Mouse (Mus musculus) limb, embryonic 15.5 days (tissue): ENCODE data around the gene Dok4. TPM values are rescaled to one million over a fixed set of nuclear protein-coding genes. Genes with fewer than 3 reads are reported as not detected.

ENCODE experiments used
- ATAC-seq: fragments of 200-750 bp; cut with Nextera tagmentation; 2 replicates; pipeline ENCODE4 v1.8.0; 2017; ENCODE audit warnings: low read depth, moderate TSS enrichment; ENCODE audit not compliant: insufficient number of reproducible peaks, low FRiP score, low TSS enrichment
- H3K27ac ChIP-seq: fragments of 300-500 bp; sonication (generic); 2 replicates; pipeline ENCODE4 v1.5.1; 2015; ENCODE audit warnings: moderate library complexity, mild to moderate bottlenecking, inconsistent platforms
- H3K27me3 ChIP-seq: fragments of 300-500 bp; sonication (generic); 2 replicates; pipeline ENCODE4 v1.6.1; 2015; ENCODE audit warnings: inconsistent platforms
- H3K36me3 ChIP-seq: fragments of 300-500 bp; sonication (generic); 2 replicates; pipeline ENCODE4 v1.6.1; 2015; ENCODE audit warnings: inconsistent platforms
- H3K4me1 ChIP-seq: fragments of 300-500 bp; sonication (generic); 2 replicates; pipeline ENCODE4 v1.6.1; 2015; ENCODE audit warnings: inconsistent platforms
- H3K4me2 ChIP-seq: fragments of 300-500 bp; sonication (generic); 2 replicates; pipeline ENCODE4 v1.6.1; 2015; ENCODE audit warnings: mild to moderate bottlenecking, inconsistent platforms
- H3K4me3 ChIP-seq: fragments of 300-500 bp; sonication (generic); 2 replicates; pipeline ENCODE4 v1.5.1; 2015; ENCODE audit warnings: mild to moderate bottlenecking, inconsistent platforms
- H3K9ac ChIP-seq: fragments of 300-500 bp; sonication (generic); 2 replicates; pipeline ENCODE4 v1.6.1; 2015; ENCODE audit warnings: inconsistent platforms
- H3K9me3 ChIP-seq: fragments of 300-500 bp; sonication (generic); 2 replicates; pipeline ENCODE4 v1.6.1; 2016; ENCODE audit warnings: inconsistent platforms
- WGBS: fragments of 180-500 bp; shearing (Covaris S2); methylation state at CpG from one replicate; pipeline ENCODE4 v1.1.7; 2015; 5-methylcytosine and 5-hydroxymethylcytosine counted together
- polyA plus RNA-seq: library from polyadenylated mRNA; unstranded; fragments of >200 nt; fragmentation: Nextera tagmentation; extraction: Ambion mirVana; gene quantifications from 2 replicates; pipeline ENCODE4 v1.2.1, GENCODE M21; 2015

Gene Dok4
- polyA plus RNA-seq, 1 experiment from 2014 or later = 32.1 TPM

DNA sequence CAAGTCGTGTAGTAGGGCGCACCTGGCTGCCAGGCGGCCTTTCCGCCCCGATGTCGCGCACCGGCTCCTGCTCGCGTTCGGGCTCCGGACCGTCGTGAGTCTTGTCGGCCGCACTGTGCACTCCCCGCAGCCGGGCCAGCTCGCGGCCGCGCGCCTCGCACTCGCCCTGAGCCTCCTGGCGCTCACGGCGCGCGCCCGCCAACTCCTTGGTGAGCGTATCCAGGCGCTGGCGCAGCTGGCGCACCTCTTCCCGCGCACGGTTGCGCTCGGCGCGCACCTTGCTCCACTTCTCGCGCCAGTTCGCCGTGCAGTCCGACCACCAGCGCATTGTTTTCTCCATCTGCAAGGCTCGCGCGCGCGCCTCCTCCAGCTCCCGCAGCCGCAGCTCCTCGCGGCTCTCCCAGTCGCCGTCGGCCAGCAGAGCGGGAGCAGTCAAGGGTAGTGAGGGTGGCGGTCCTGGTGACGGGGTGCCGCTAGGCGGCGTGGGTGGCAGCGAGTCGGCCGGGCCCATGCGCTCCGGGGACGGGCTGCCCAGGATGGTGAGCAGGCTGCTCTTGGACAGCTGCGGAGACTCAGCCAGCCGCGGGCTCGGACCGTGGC lies 37.0 kb upstream of the Dok4 start:
- H3K4me2 ChIP-seq = peak overlapping the region; percentile 54
- 15% methylated on average over 77 of the region's 77 CpGs for WGBS
- H3K9me3 ChIP-seq = no peaks in the 10 kb centered on the region
- peaks cover 51% of the 10 kb centered on the region for H3K36me3 ChIP-seq
- H3K4me1 ChIP-seq = peaks cover 61% of the 10 kb centered on the region
- no peak overlapping the region for H3K9ac ChIP-seq
- H3K27me3 ChIP-seq = peaks cover 9% of the 10 kb centered on the region
- ATAC-seq = no peak
- H3K4me3 ChIP-seq = peak overlapping the region; percentile 31
- no peak overlapping the region for H3K27ac ChIP-seq

DNA sequence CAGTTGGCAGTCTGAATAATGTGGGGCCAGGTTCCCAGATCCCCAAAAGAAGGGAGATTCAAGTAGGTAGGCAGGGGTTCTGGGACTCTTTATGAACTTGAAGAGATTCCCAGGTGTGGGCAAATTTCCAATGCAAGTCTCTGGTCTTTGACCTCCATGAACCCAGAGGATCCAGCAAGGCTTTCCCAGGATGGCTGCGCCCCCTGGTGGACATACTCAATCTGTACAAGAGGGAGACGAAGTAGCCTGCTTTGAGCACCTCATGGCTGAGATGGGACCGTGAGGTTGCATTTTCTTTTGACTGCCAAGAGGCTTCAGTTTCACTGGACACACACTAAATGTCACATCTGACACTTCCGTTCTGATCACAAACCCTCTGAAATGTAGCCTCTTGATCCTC lies 32.7 kb upstream of the Dok4 start:
- WGBS = 5% methylated on average over 4 of the region's 4 CpGs
- no peak for ATAC-seq
- H3K27ac ChIP-seq = no peak overlapping the region
- peaks cover 9% of the 10 kb centered on the region for H3K27me3 ChIP-seq
- H3K9ac ChIP-seq = no peak overlapping the region
- peaks cover 92% of the 10 kb centered on the region for H3K36me3 ChIP-seq
- peaks cover 46% of the 10 kb centered on the region for H3K4me1 ChIP-seq
- no peak overlapping the region for H3K4me3 ChIP-seq
- H3K9me3 ChIP-seq = no peaks in the 10 kb centered on the region
- no peak overlapping the region for H3K4me2 ChIP-seq

DNA sequence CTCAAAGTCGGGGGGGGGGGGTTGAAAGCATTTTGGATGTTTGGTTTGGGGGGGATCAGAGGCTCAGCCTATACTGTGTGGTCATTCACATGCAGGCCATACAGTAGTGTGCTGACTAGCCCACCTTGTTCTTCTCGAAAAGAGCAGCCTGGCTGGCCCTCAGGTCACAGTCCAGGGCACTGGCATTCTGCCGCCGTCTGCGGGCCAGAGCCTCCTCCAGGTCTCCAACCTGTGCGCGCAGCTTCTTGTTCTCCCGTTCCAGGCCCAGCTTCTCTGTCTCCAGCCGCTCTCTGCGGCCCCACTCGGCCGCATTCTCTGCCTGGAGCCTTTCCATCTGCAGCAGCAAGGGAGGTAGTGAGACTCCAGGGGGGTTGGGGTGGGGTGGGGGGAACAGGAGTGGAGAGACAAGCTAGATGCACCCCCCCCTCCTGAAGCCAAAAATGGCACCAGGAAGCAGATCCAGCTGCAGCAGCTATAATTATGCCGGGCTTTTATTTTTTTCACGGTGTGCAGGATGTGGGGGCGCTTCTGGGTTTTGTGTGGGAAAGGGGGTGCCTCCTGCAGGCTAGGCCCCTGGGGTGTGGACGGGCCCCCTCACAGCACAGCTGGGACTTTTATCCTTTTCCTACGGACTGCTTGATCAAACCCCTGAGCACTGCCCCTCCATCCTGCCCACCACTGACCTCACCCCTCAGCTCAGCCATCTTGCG lies 31.6 kb upstream of the Dok4 start:
- no peak overlapping the region for H3K4me2 ChIP-seq
- H3K9ac ChIP-seq = no peak overlapping the region
- peaks cover 44% of the 10 kb centered on the region for H3K4me1 ChIP-seq
- no peak overlapping the region for H3K27ac ChIP-seq
- 80% methylated on average over 18 of the region's 18 CpGs for WGBS
- peaks cover 2% of the 10 kb centered on the region; the same call in 1 of the 2 replicates for H3K27me3 ChIP-seq
- no peak for ATAC-seq
- H3K36me3 ChIP-seq = peaks cover 93% of the 10 kb centered on the region
- no peaks in the 10 kb centered on the region for H3K9me3 ChIP-seq
- H3K4me3 ChIP-seq = no peak overlapping the region

GRCm38 (mm10) chr8:94904450-94905175 lies 28.5 kb upstream of the Dok4 start:
- ATAC-seq = no peak

GRCm38 (mm10) chr8:94903709-94904108 lies 27.6 kb upstream of the Dok4 start:
- peaks cover 66% of the 10 kb centered on the region for H3K4me1 ChIP-seq
- 21% methylated on average over 12 of the region's 12 CpGs for WGBS
- H3K4me3 ChIP-seq = no peak overlapping the region
- peaks cover 64% of the 10 kb centered on the region for H3K36me3 ChIP-seq
- 0 out of 2 replicates have a peak, but pooled peaks have one; percentile 8 for ATAC-seq
- no peaks in the 10 kb centered on the region for H3K9me3 ChIP-seq
- H3K27me3 ChIP-seq = no peaks in the 10 kb centered on the region
- no peak overlapping the region for H3K27ac ChIP-seq
- no peak overlapping the region for H3K9ac ChIP-seq
- no peak overlapping the region for H3K4me2 ChIP-seq

More at GRCm38 (mm10) chr8:94904450-94905175, 28.5 kb upstream of the Dok4 start:
- Histone ChIP-seq H3K4me2 (no peak overlapping the region), H3K9me3 (no peaks in the 10 kb centered on the region), H3K36me3 (peaks cover 72% of the 10 kb centered on the region), H3K4me1 (peaks cover 60% of the 10 kb centered on the region), H3K9ac (no peak overlapping the region), H3K27ac (peak overlapping the region; percentile 6; the same call in 1 of the 2 replicates), H3K27me3 (no peaks in the 10 kb centered on the region), H3K4me3 (no peak overlapping the region)
- 51% methylated on average over 12 of the region's 12 CpGs for WGBS

DNA sequence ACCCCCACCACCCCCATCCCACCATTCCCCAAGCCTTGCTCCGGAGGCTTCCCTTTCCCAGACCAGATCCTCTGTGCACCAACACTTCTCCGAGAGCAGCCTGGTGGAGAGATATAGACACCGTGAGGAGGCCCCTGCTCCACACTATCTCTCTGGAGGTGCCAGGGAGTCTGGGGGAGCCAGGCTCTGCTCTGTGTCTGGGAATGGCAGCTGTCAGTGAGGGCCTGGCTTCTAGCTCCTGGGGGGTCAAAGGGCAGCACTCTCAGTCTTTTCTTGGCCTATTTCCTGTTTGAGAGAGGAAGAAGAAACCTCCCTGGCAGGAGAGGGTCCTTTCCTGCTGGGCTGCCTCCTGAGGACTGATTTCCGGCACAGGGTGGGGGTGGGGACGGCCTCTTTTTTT lies 24.9 kb upstream of the Dok4 start:
- Histone ChIP-seq H3K27me3 (no peaks in the 10 kb centered on the region), H3K36me3 (peaks cover 39% of the 10 kb centered on the region), H3K27ac (peak overlapping the region; percentile 47; the same call in 1 of the 2 replicates), H3K9ac (no peak overlapping the region), H3K9me3 (no peaks in the 10 kb centered on the region), H3K4me2 (no peak overlapping the region), H3K4me3 (no peak overlapping the region), H3K4me1 (peaks cover 63% of the 10 kb centered on the region)
- WGBS = 19% methylated on average over 5 of the region's 5 CpGs
- no peak for ATAC-seq

- H3K27me3 ChIP-seq = no peaks in the 10 kb centered on the region
- peaks cover 59% of the 10 kb centered on the region for H3K4me1 ChIP-seq
- no peak overlapping the region for H3K4me3 ChIP-seq
- no peaks in the 10 kb centered on the region for H3K9me3 ChIP-seq
- H3K27ac ChIP-seq = no peak overlapping the region
- WGBS = 19% methylated on average over 6 of the region's 6 CpGs
- H3K9ac ChIP-seq = no peak overlapping the region
- no peak for ATAC-seq
- no peak overlapping the region for H3K4me2 ChIP-seq
- H3K36me3 ChIP-seq = peaks cover 35% of the 10 kb centered on the region
Measured at GRCm38 (mm10) chr8:94900617-94901016, 24.5 kb upstream of the Dok4 start.

- Histone ChIP-seq H3K4me1 (peaks cover 53% of the 10 kb centered on the region), H3K9me3 (no peaks in the 10 kb centered on the region), H3K9ac (no peak overlapping the region), H3K27me3 (no peaks in the 10 kb centered on the region), H3K36me3 (peaks cover 22% of the 10 kb centered on the region), H3K4me2 (peak overlapping the region; percentile 31; the same call in 1 of the 2 replicates), H3K4me3 (no peak overlapping the region), H3K27ac (no peak overlapping the region)
- ATAC-seq = no peak
- 19% methylated on average over 11 of the region's 11 CpGs for WGBS
Measured at GRCm38 (mm10) chr8:94899262-94899661, 23.1 kb upstream of the Dok4 start.

DNA sequence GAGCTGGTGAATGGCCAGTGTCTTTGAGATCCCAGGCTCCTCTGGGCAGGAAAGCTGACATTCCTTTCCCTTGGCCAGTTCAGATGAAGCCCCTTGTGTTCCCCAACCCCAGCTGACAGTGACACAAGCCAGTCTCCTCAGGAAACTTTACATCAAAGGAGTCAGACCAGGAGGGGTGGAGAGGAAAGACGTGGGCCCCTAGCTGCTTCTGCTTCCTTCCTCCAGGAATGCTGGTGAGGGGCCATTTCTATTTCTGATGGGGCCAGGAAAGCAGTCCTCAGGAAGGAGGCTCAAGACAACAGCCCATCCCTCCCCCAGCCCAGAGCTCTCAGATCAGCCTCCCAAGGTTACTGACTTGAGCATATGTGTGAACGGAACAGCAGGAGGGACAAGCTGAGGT lies 16.8 kb upstream of the Dok4 start:
- no peak for ATAC-seq
- H3K4me2 ChIP-seq = no peak overlapping the region
- H3K9ac ChIP-seq = no peak overlapping the region
- no peaks in the 10 kb centered on the region for H3K27me3 ChIP-seq
- WGBS = 24% methylated on average over 2 of the region's 2 CpGs
- H3K27ac ChIP-seq = no peak overlapping the region
- peaks cover 12% of the 10 kb centered on the region for H3K4me1 ChIP-seq
- no peaks in the 10 kb centered on the region for H3K36me3 ChIP-seq
- H3K4me3 ChIP-seq = no peak overlapping the region
- no peaks in the 10 kb centered on the region for H3K9me3 ChIP-seq

DNA sequence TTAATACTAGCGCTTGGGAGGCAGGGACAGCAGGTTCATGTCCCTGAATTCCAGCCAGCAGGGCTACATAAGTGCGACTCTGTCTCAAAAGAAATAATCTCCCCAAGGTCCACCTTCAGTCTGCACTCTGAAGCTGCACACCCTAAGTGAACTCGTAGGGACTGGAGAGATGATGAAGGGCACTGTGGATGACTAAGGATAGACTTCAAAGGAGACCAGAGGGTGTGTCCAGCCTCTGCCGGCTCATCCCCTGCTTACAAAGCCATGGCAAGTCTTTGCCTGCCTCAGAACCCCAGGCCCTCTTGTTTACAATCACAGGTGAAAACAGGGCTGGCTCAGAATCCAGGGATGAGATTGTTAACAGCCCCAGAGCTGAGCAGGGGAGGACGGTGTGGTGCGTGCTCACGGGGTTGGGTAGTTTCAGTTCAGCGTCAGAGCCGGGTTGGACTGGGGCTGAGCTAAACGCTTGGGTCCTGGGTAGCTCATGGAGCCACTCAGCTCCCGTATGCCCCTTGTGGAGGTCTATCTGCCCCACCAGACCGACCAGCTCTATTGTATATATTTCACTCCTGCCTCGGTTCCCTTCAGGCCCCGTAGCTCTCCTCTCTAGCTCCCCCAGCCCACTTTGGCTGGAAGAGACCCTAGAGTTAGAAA lies 12.4 kb upstream of the Dok4 start:
- Histone ChIP-seq H3K9me3 (no peaks in the 10 kb centered on the region), H3K27me3 (no peaks in the 10 kb centered on the region), H3K27ac (peak overlapping the region; percentile 17; the same call in 1 of the 2 replicates), H3K4me3 (no peak overlapping the region), H3K4me1 (peaks cover 6% of the 10 kb centered on the region; the same call in 1 of the 2 replicates), H3K4me2 (peak overlapping the region; percentile 22; the same call in 1 of the 2 replicates), H3K36me3 (no peaks in the 10 kb centered on the region), H3K9ac (no peak overlapping the region)
- 0 out of 2 replicates have a peak, but pooled peaks have one; percentile 33 for ATAC-seq
- 30% methylated on average over 14 of the region's 14 CpGs for WGBS

- Histone ChIP-seq H3K9me3 (no peaks in the 10 kb centered on the region), H3K4me3 (no peak overlapping the region), H3K9ac (no peak overlapping the region), H3K27ac (no peak overlapping the region), H3K4me1 (peaks cover 11% of the 10 kb centered on the region), H3K4me2 (no peak overlapping the region), H3K36me3 (no peaks in the 10 kb centered on the region), H3K27me3 (no peaks in the 10 kb centered on the region)
- 64% methylated on average over 4 of the region's 4 CpGs for WGBS
- no peak for ATAC-seq
Measured at GRCm38 (mm10) chr8:94880742-94881141, 4.6 kb upstream of the Dok4 start.
